ENCODE assay signal across 12 mouse cellular contexts in genomic region chr7:29411838-29412580, GRCm38 (mm10).
DNase-seq lines count a peak whose midpoint lies in the region; ATAC-seq and TF ChIP-seq lines count a peak whose summit lies in the region.
"Had no signal": no experiment of that assay in that cellular context is flagged by ENCODE, and none has a peak within 500 bp of the region (broad histone marks: within the 10 kb centered on the region; RNA-seq: fewer than 3 reads in every experiment).

No protein-coding gene starts in this region.

- no peak for DNase-seq in forebrain, embryonic 11.5 days (ENCODE audit: low spot score)
- no peak for DNase-seq in embryonic facial prominence, embryonic 14.5 days (ENCODE audit: low spot score)
- no peak for DNase-seq in stomach, postnatal 0 days (ENCODE audit: low spot score)
- DNase-seq in spleen, postnatal 4 days (ENCODE audit: low spot score in 2 of 2): no peak
- DNase-seq in MN1 (ENCODE audit: low spot score): no peak
- DNase-seq in ovary, postnatal 36 days (ENCODE audit: low spot score): no peak
- DNase-seq: cerebellum, adult 18-20 months; kidney, adult 11 months had no signal

- no peak overlapping the region for H3K9ac ChIP-seq in forebrain, embryonic 12.5 days
- H3K9ac ChIP-seq in forebrain, embryonic 11.5 days (ENCODE audit: low read length): no peak overlapping the region
- H3K9ac ChIP-seq in embryonic facial prominence, embryonic 14.5 days (ENCODE audit: low read depth, low read length): no peak overlapping the region
- no peak overlapping the region for H3K9ac ChIP-seq in limb, embryonic 13.5 days
- no peak overlapping the region for H3K9ac ChIP-seq in stomach, postnatal 0 days (ENCODE audit: low read length)
- H3K9ac ChIP-seq: embryonic facial prominence, embryonic 15.5 days had no signal

- peaks cover 31% of the 10 kb centered on the region for H3K4me1 ChIP-seq in forebrain, embryonic 12.5 days
- peaks cover 3% of the 10 kb centered on the region; the same call in 1 of the 2 replicates for H3K4me1 ChIP-seq in forebrain, embryonic 11.5 days (replicated peaks; ENCODE audit: control insufficient read depth, insufficient read depth, low read length)
- peaks cover 17% of the 10 kb centered on the region for H3K4me1 ChIP-seq in embryonic facial prominence, embryonic 14.5 days (ENCODE audit: control insufficient read depth, insufficient read depth, low read length)
- H3K4me1 ChIP-seq in limb, embryonic 13.5 days: peaks cover 41% of the 10 kb centered on the region
- H3K4me1 ChIP-seq in stomach, postnatal 0 days (replicated peaks; ENCODE audit: control insufficient read depth, insufficient read depth): peaks cover 8% of the 10 kb centered on the region; the same call in 1 of the 2 replicates

- no peaks in the 10 kb centered on the region for H3K27me3 ChIP-seq in forebrain, embryonic 12.5 days
- H3K27me3 ChIP-seq in forebrain, embryonic 11.5 days (ENCODE audit: control insufficient read depth, insufficient read depth, low read length): no peaks in the 10 kb centered on the region
- H3K27me3 ChIP-seq in embryonic facial prominence, embryonic 14.5 days (replicated peaks; ENCODE audit: control insufficient read depth, insufficient read depth, low read length): no peaks in the 10 kb centered on the region
- H3K27me3 ChIP-seq in limb, embryonic 13.5 days: no peaks in the 10 kb centered on the region
- no peaks in the 10 kb centered on the region for H3K27me3 ChIP-seq in stomach, postnatal 0 days (ENCODE audit: control insufficient read depth, insufficient read depth, low read length)
- H3K27me3 ChIP-seq: embryonic facial prominence, embryonic 15.5 days had no signal

- H3K9me3 ChIP-seq in forebrain, embryonic 12.5 days: no peaks in the 10 kb centered on the region
- no peaks in the 10 kb centered on the region for H3K9me3 ChIP-seq in forebrain, embryonic 11.5 days (ENCODE audit: control insufficient read depth, low read length)
- H3K9me3 ChIP-seq in embryonic facial prominence, embryonic 14.5 days (ENCODE audit: control insufficient read depth, low read length): no peaks in the 10 kb centered on the region
- H3K9me3 ChIP-seq in limb, embryonic 13.5 days: no peaks in the 10 kb centered on the region
- H3K9me3 ChIP-seq in stomach, postnatal 0 days (ENCODE audit: control insufficient read depth, low read length): no peaks in the 10 kb centered on the region
- H3K9me3 ChIP-seq: embryonic facial prominence, embryonic 15.5 days; heart, embryonic 10.5 days had no signal

- H3K27ac ChIP-seq in forebrain, embryonic 12.5 days: no peak overlapping the region
- no peak overlapping the region for H3K27ac ChIP-seq in forebrain, embryonic 11.5 days (ENCODE audit: low read depth, low read length)
- peak overlapping the region; percentile 24; the same call in 1 of the 2 replicates for H3K27ac ChIP-seq in embryonic facial prominence, embryonic 14.5 days (replicated peaks; ENCODE audit: low read depth, low read length)
- H3K27ac ChIP-seq in limb, embryonic 13.5 days: no peak overlapping the region
- H3K27ac ChIP-seq in stomach, postnatal 0 days (replicated peaks): 0 out of 2 replicates have a peak overlapping the region, but pooled peaks have one; percentile 8
- H3K27ac ChIP-seq: heart, embryonic 10.5 days had no signal

- no peak for TF ChIP-seq EP300 in stomach, postnatal 0 days (optimal IDR thresholded peaks at IDR 0.05)

- no peak overlapping the region for H3K4me3 ChIP-seq in forebrain, embryonic 12.5 days (replicated peaks)
- H3K4me3 ChIP-seq in forebrain, embryonic 11.5 days (ENCODE audit: low read depth, low read length): no peak overlapping the region
- H3K4me3 ChIP-seq in embryonic facial prominence, embryonic 14.5 days (ENCODE audit: low read depth, low read length): no peak overlapping the region
- H3K4me3 ChIP-seq in limb, embryonic 13.5 days: no peak overlapping the region
- no peak overlapping the region for H3K4me3 ChIP-seq in stomach, postnatal 0 days (ENCODE audit: low read depth, low read length)
- H3K4me3 ChIP-seq: embryonic facial prominence, embryonic 15.5 days; heart, embryonic 10.5 days had no signal

- no peaks in the 10 kb centered on the region for H3K36me3 ChIP-seq in forebrain, embryonic 12.5 days (replicated peaks)
- H3K36me3 ChIP-seq in forebrain, embryonic 11.5 days (ENCODE audit: control insufficient read depth, insufficient read depth, low read length): no peaks in the 10 kb centered on the region
- no peaks in the 10 kb centered on the region for H3K36me3 ChIP-seq in embryonic facial prominence, embryonic 14.5 days (ENCODE audit: control insufficient read depth, insufficient read depth, low read length)
- 0 out of 2 replicates have a peak, but pooled peaks cover 3% of the 10 kb centered on the region for H3K36me3 ChIP-seq in limb, embryonic 13.5 days
- H3K36me3 ChIP-seq in stomach, postnatal 0 days (ENCODE audit: control insufficient read depth, insufficient read depth, low read length): no peaks in the 10 kb centered on the region
- H3K36me3 ChIP-seq: embryonic facial prominence, embryonic 15.5 days; heart, embryonic 10.5 days had no signal

- TF ChIP-seq CTCF in stomach, postnatal 0 days (IDR thresholded peaks at IDR 0.05; ENCODE audit: low read depth): no peak

- 73% methylated on average over 8 of the region's 8 CpGs for WGBS in forebrain, embryonic 12.5 days
- WGBS in forebrain, embryonic 11.5 days: 66% methylated on average over 8 of the region's 8 CpGs
- WGBS in embryonic facial prominence, embryonic 14.5 days: 47% methylated on average over 7 of the region's 8 CpGs
- 37% methylated on average over 8 of the region's 8 CpGs for WGBS in limb, embryonic 13.5 days
- WGBS in stomach, postnatal 0 days: 66% methylated on average over 8 of the region's 8 CpGs

- H3K4me2 ChIP-seq in forebrain, embryonic 12.5 days: no peak overlapping the region
- H3K4me2 ChIP-seq in forebrain, embryonic 11.5 days (ENCODE audit: low read depth, low read length, severe bottlenecking): no peak overlapping the region
- no peak overlapping the region for H3K4me2 ChIP-seq in embryonic facial prominence, embryonic 14.5 days (ENCODE audit: low read depth, low read length)
- no peak overlapping the region for H3K4me2 ChIP-seq in limb, embryonic 13.5 days (replicated peaks)
- H3K4me2 ChIP-seq in stomach, postnatal 0 days (replicated peaks; ENCODE audit: low read depth): no peak overlapping the region
- H3K4me2 ChIP-seq: embryonic facial prominence, embryonic 15.5 days had no signal

- peak; percentile 33; the same call in 1 of the 2 replicates for ATAC-seq in forebrain, embryonic 12.5 days (ENCODE audit: low FRiP score)
- ATAC-seq in forebrain, embryonic 11.5 days (replicated peaks; ENCODE audit: low FRiP score): no peak
- no peak for ATAC-seq in embryonic facial prominence, embryonic 14.5 days (ENCODE audit: low read depth)
- ATAC-seq in limb, embryonic 13.5 days (ENCODE audit: low FRiP score, low read depth): 0 out of 2 replicates have a peak, but pooled peaks have one; percentile 7
- ATAC-seq in stomach, postnatal 0 days (ENCODE audit: low FRiP score, low TSS enrichment): no peak

Comparison
In these comparisons a context has a peak if more than half of its experiments do, and no peak if none do; other contexts are left out.
1. ATAC-seq: peak in forebrain, embryonic 12.5 days (single experiment) and limb, embryonic 13.5 days (single experiment); none in forebrain, embryonic 11.5 days (single experiment), embryonic facial prominence, embryonic 14.5 days (single experiment) and stomach, postnatal 0 days (single experiment).
2. H3K27ac ChIP-seq: peak in embryonic facial prominence, embryonic 14.5 days (single experiment) and stomach, postnatal 0 days (single experiment); none in forebrain, embryonic 12.5 days (single experiment), forebrain, embryonic 11.5 days (single experiment) and limb, embryonic 13.5 days (single experiment).